Mouse (Mus musculus): Measurements from ENCODE around the gene Zfp280d. TPM values are rescaled to one million over a fixed set of nuclear protein-coding genes. Genes with fewer than 3 reads are reported as not detected.

Zfp280d gene
- polyA plus RNA-seq, 1 experiment from 2014 or later, result 63.9 TPM

- no peaks in the 10 kb centered on the region for H3K36me3 ChIP-seq
- H3K9me3 ChIP-seq (replicated peaks), result no peaks in the 10 kb centered on the region
- no peak overlapping the region for H3K4me3 ChIP-seq
- peaks cover 10% of the 10 kb centered on the region; the same call in 1 of the 2 replicates for H3K4me1 ChIP-seq
- H3K9ac ChIP-seq, result no peak overlapping the region
- no peak overlapping the region for H3K4me2 ChIP-seq (replicated peaks)
- ATAC-seq (ENCODE audit: low FRiP score), result no peak
- no peak overlapping the region for H3K27ac ChIP-seq
- no peaks in the 10 kb centered on the region for H3K27me3 ChIP-seq
- 93% methylated on average over 9 of the region's 9 CpGs for WGBS
Observed at GRCm38 (mm10) chr9:72405882-72406638, 131.4 kb downstream of the Zfp280d start.

GRCm38 (mm10) chr9:72408131-72408586 lies 133.5 kb downstream of the Zfp280d start:
- Histone ChIP-seq H3K4me2 (replicated peaks) (peak overlapping the region; percentile 48), H3K4me1 (peaks cover 10% of the 10 kb centered on the region; the same call in 1 of the 2 replicates), H3K9me3 (replicated peaks) (no peaks in the 10 kb centered on the region), H3K36me3 (no peaks in the 10 kb centered on the region), H3K4me3 (0 out of 2 replicates have a peak overlapping the region, but pooled peaks have one; percentile 18), H3K27ac (no peak overlapping the region), H3K27me3 (no peaks in the 10 kb centered on the region), H3K9ac (0 out of 2 replicates have a peak overlapping the region, but pooled peaks have one; percentile 43)
- 13% methylated on average over 12 of the region's 12 CpGs for WGBS
- peak; percentile 76 for ATAC-seq (ENCODE audit: low FRiP score)

GRCm38 (mm10) chr9:72409381-72410225 lies 134.9 kb downstream of the Zfp280d start:
- ATAC-seq (ENCODE audit: low FRiP score), result peak; percentile 62
- no peaks in the 10 kb centered on the region for H3K9me3 ChIP-seq (replicated peaks)
- no peak overlapping the region for H3K9ac ChIP-seq
- no peaks in the 10 kb centered on the region for H3K27me3 ChIP-seq
- WGBS, result 40% methylated on average over 15 of the region's 15 CpGs
- H3K4me2 ChIP-seq (replicated peaks), result no peak overlapping the region
- H3K4me1 ChIP-seq, result peaks cover 10% of the 10 kb centered on the region; the same call in 1 of the 2 replicates
- no peak overlapping the region for H3K4me3 ChIP-seq
- H3K27ac ChIP-seq, result 0 out of 2 replicates have a peak overlapping the region, but pooled peaks have one; percentile 2
- H3K36me3 ChIP-seq, result no peaks in the 10 kb centered on the region

GRCm38 (mm10) chr9:72411746-72412145 lies 137.1 kb downstream of the Zfp280d start:
- ATAC-seq (ENCODE audit: low FRiP score), result no peak
- no peaks in the 10 kb centered on the region for H3K27me3 ChIP-seq
- no peak overlapping the region for H3K9ac ChIP-seq
- H3K4me3 ChIP-seq, result no peak overlapping the region
- no peaks in the 10 kb centered on the region for H3K9me3 ChIP-seq (replicated peaks)
- WGBS, result 88% methylated on average over 2 of the region's 2 CpGs
- H3K4me2 ChIP-seq (replicated peaks), result no peak overlapping the region
- no peak overlapping the region for H3K27ac ChIP-seq
- no peaks in the 10 kb centered on the region for H3K36me3 ChIP-seq
- H3K4me1 ChIP-seq, result peaks cover 10% of the 10 kb centered on the region; the same call in 1 of the 2 replicates

Other genes starting within 250 kb of the Zfp280d start
- gene Tcf12, start 163.0 kb upstream of the Zfp280d start, polyA plus RNA-seq (2016; fragmentation: Nextera tagmentation; extraction: Ambion mirVana), result 192 and 206 TPM in 2 replicates
- gene Mns1, start 163.2 kb downstream of the Zfp280d start, polyA plus RNA-seq (2016; fragmentation: Nextera tagmentation; extraction: Ambion mirVana), result 29.3 and 30.6 TPM in 2 replicates
- 55.1 and 57.8 TPM in 2 replicates for gene Tex9, start 217.4 kb downstream of the Zfp280d start, polyA plus RNA-seq (2016; fragmentation: Nextera tagmentation; extraction: Ambion mirVana)

Measured in hindbrain, embryonic 12.5 days (tissue).